Mouse (Mus musculus) cortical plate, adult 2 months (tissue): ENCODE results near the gene Rps16. TPM values are rescaled to one million over a fixed set of nuclear protein-coding genes. Genes with fewer than 3 reads are reported as not detected.

Source experiments
- H3K27ac ChIP-seq: fragments of 200-500 bp; 2 replicates; pipeline ENCODE4 v1.5.1; 2012; ENCODE audit warnings: low read length, control low read depth, inconsistent platforms; ENCODE audit not compliant: insufficient read depth
- H3K4me1 ChIP-seq: fragments of 200-500 bp; 2 replicates; pipeline ENCODE4 v1.6.1; 2011; ENCODE audit warnings: low read length; ENCODE audit not compliant: control insufficient read depth, insufficient read depth
- H3K4me3 ChIP-seq: fragments of 200-500 bp; 2 replicates; pipeline ENCODE4 v1.5.1; 2011; ENCODE audit warnings: mild to moderate bottlenecking, low read length, control low read depth; ENCODE audit not compliant: insufficient read depth
- CTCF ChIP-seq: fragments of 200-500 bp; IDR thresholded peaks from 2 replicates; pipeline ENCODE4 v1.5.1; 2011; ENCODE audit warnings: mild to moderate bottlenecking, control low read depth, low read length; ENCODE audit not compliant: insufficient read depth; ENCODE audit errors: extremely low read depth
- POLR2A ChIP-seq: fragments of 200-500 bp; IDR thresholded peaks from 2 replicates; pipeline ENCODE4 v1.6.1; 2011; ENCODE audit warnings: mild to moderate bottlenecking, low read length, control low read depth; ENCODE audit not compliant: insufficient read depth; ENCODE audit errors: extremely low read depth
- polyA plus RNA-seq: library from polyadenylated mRNA; depleted of rRNA; stranded (reverse); fragments of >200 nt; gene quantifications from 2 replicates; pipeline ENCODE4 v1.2.3, GENCODE M21; 2012; rRNA removed

Rps16 gene
- polyA plus RNA-seq, 1 experiment, result 648 TPM

GRCm38 (mm10) chr7:28398696-28399340, 48.4 kb downstream of the Rps16 start:
- no peak overlapping the region for H3K4me3 ChIP-seq
- no peaks in the 10 kb centered on the region for H3K4me1 ChIP-seq
- H3K27ac ChIP-seq, result no peak overlapping the region
- no peak for TF ChIP-seq CTCF
- TF ChIP-seq POLR2A, result no peak

GRCm38 (mm10) chr7:28401030-28401429, 50.6 kb downstream of the Rps16 start:
- no peak overlapping the region for H3K27ac ChIP-seq
- H3K4me1 ChIP-seq, result no peaks in the 10 kb centered on the region
- TF ChIP-seq CTCF (no peak), POLR2A (no peak)
- no peak overlapping the region for H3K4me3 ChIP-seq

DNA sequence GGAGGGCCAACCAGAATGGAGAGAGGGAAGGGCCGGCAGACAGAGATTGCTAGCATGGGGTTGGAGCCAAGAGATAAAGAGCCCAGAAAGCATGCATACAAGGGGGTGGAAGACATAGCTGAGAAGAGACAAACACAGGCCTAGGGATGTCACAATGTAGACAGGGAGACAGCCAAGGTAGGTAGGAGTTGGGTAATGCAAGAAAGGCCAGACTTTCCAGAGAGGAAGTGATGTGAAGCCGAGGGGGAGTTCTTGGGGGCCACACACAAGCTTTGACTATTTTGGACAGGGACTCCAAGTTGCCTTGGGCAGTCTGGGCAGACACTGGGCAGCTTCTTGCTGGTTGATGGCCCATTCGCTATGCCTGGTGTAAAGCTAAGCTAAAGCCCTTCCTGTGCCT, 51.5 kb downstream of the Rps16 start:
- H3K4me3 ChIP-seq, result no peak overlapping the region
- H3K4me1 ChIP-seq, result no peaks in the 10 kb centered on the region
- no peak for TF ChIP-seq POLR2A
- no peak for TF ChIP-seq CTCF
- no peak overlapping the region for H3K27ac ChIP-seq

Other genes starting within 250 kb of the Rps16 start
- 0.06 TPM in 1 of 2 replicates, not detected in the other for gene 9530053A07Rik, start 221.2 kb upstream of the Rps16 start, polyA plus RNA-seq
- gene Fbl, start 180.9 kb upstream of the Rps16 start, polyA plus RNA-seq, result 78.3 and 82.6 TPM in 2 replicates
- gene Dyrk1b, start 171.2 kb upstream of the Rps16 start, polyA plus RNA-seq, result 30.7 and 31.1 TPM in 2 replicates
- gene Eid2, start 82.8 kb upstream of the Rps16 start, polyA plus RNA-seq, result 49.2 and 52.2 TPM in 2 replicates
- 26.4 and 27.0 TPM in 2 replicates for gene Eid2b, start 72.9 kb upstream of the Rps16 start, polyA plus RNA-seq
- gene Selenov, start 59.5 kb upstream of the Rps16 start, polyA plus RNA-seq, result 0.92 and 1.0 TPM in 2 replicates
- 2.2 TPM in 2 replicates for gene Dll3, start 48.4 kb upstream of the Rps16 start, polyA plus RNA-seq
- gene Timm50, start 38.6 kb upstream of the Rps16 start, polyA plus RNA-seq, result 56.9 and 58.6 TPM in 2 replicates
- 112 and 113 TPM in 2 replicates for gene Supt5, start 11.9 kb upstream of the Rps16 start, polyA plus RNA-seq
- gene Plekhg2, start 21.9 kb downstream of the Rps16 start, polyA plus RNA-seq, result 3.5 and 4.2 TPM in 2 replicates
- 3.6 and 3.8 TPM in 2 replicates for gene Zfp36, start 29.6 kb downstream of the Rps16 start, polyA plus RNA-seq
- gene Med29, start 42.1 kb downstream of the Rps16 start, polyA plus RNA-seq, result 38.6 and 42.6 TPM in 2 replicates
- gene Paf1, start 42.3 kb downstream of the Rps16 start, polyA plus RNA-seq, result 101 and 108 TPM in 2 replicates
- 2.8 and 5.1 TPM in 2 replicates for gene Gmfg, start 86.8 kb downstream of the Rps16 start, polyA plus RNA-seq
- gene Lrfn1, start 101.3 kb downstream of the Rps16 start, polyA plus RNA-seq, result 47.0 and 51.1 TPM in 2 replicates
- not detected in 2 replicates for gene Ifnl2, start 159.8 kb downstream of the Rps16 start, polyA plus RNA-seq
- not detected in 2 replicates for gene Ifnl3, start 172.2 kb downstream of the Rps16 start, polyA plus RNA-seq
- gene Sycn, start 190.2 kb downstream of the Rps16 start, polyA plus RNA-seq, result not detected in 2 replicates
- gene Nccrp1, start 196.6 kb downstream of the Rps16 start, polyA plus RNA-seq, result 0.10 and 0.15 TPM in 2 replicates
- 59.0 and 63.8 TPM in 2 replicates for gene Samd4b, start 247.5 kb downstream of the Rps16 start, polyA plus RNA-seq
- 8.0 and 8.2 TPM in 2 replicates for gene Pak4, start 247.5 kb downstream of the Rps16 start, polyA plus RNA-seq